Mouse (Mus musculus) MEL (cell line): ENCODE measurements around the gene Bbs9.

Experiments used
- EP300 ChIP-seq, 2 experiments: IDR thresholded peaks; 2 replicates each; pipeline ENCODE4 v1.6.1; 2011; ENCODE audit warnings: improper control_type of control experiment in 2 of 2, low read length in 2 of 2, low read depth in 1 of 2, mild to moderate bottlenecking in 1 of 2
- GATA1 ChIP-seq: IDR thresholded peaks from 2 replicates; pipeline ENCODE4 v1.6.1; 2011; ENCODE audit warnings: low read depth, low read length, improper control_type of control experiment
- POLR2A ChIP-seq, 2 experiments: IDR thresholded peaks; 2 replicates each; pipeline ENCODE4 v1.6.1; 2011 to 2012; ENCODE audit warnings: low read length in 2 of 2, mild to moderate bottlenecking in 2 of 2, control low read depth in 1 of 2, improper control_type of control experiment in 1 of 2, low read depth in 1 of 2, moderate library complexity in 1 of 2; ENCODE audit not compliant: control insufficient read depth in 1 of 2, insufficient read depth in 1 of 2, poor library complexity in 1 of 2
- RAD21 ChIP-seq: IDR thresholded peaks from 2 replicates; pipeline ENCODE4 v1.6.1; 2011; ENCODE audit warnings: mild to moderate bottlenecking, low read depth, low read length, improper control_type of control experiment

GRCm38 (mm10) chr9:22624966-22625365 is 149.5 kb downstream of the Bbs9 start:
- TF ChIP-seq GATA1 = no peak
- no peak for TF ChIP-seq POLR2A (IDR thresholded peaks at IDR 0.05; ENCODE audit: control insufficient read depth in 1 of 2, insufficient read depth in 1 of 2, low read depth in 1 of 2, low read length in 2 of 2, poor library complexity in 1 of 2)
- peak; percentile 94 for TF ChIP-seq RAD21
- no peak for TF ChIP-seq EP300 (IDR thresholded peaks at IDR 0.05; ENCODE audit: low read depth in 1 of 2, low read length in 2 of 2)
